Mouse (Mus musculus): Measurements from ENCODE around the gene Gm9821.

- TF ChIP-seq POLR2A (IDR thresholded peaks at IDR 0.05; ENCODE audit: extremely low read depth, insufficient read depth, low read length) (no peak), CTCF (IDR thresholded peaks at IDR 0.05; ENCODE audit: low read depth, low read length) (peak; percentile 98)
Measured at GRCm38 (mm10) chr2:91944170-91944950, 1.1 kb upstream of the Gm9821 start.

Measured in liver, adult 2 months (tissue).